Mouse (Mus musculus) stomach, embryonic 15.5 days (tissue): ENCODE data around the gene Slain2. TPM values are rescaled to one million over a fixed set of nuclear protein-coding genes. Genes with fewer than 3 reads are reported as not detected.
A peak's percentile ranks its signal among the peaks of the same experiment; 100 is the strongest.

Experiments
- ATAC-seq: fragments of 200-750 bp; cut with Nextera tagmentation; 2 replicates; pipeline ENCODE4 v1.8.0; 2017; ENCODE audit warnings: low read depth, moderate number of reproducible peaks, moderate TSS enrichment; ENCODE audit not compliant: insufficient read depth, low FRiP score
- H3K27ac ChIP-seq: fragments of 300-500 bp; sonication (generic); 2 replicates; pipeline ENCODE4 v1.5.1; 2015; ENCODE audit warnings: mild to moderate bottlenecking, inconsistent platforms
- H3K27me3 ChIP-seq: fragments of 300-500 bp; sonication (generic); replicated peaks from 2 replicates; pipeline ENCODE4 v1.6.1; 2015; ENCODE audit warnings: inconsistent platforms
- H3K36me3 ChIP-seq: fragments of 300-500 bp; sonication (generic); 2 replicates; pipeline ENCODE4 v1.6.1; 2015; ENCODE audit warnings: inconsistent platforms
- H3K4me1 ChIP-seq: fragments of 300-500 bp; sonication (generic); 2 replicates; pipeline ENCODE4 v1.6.1; 2015; ENCODE audit warnings: inconsistent platforms
- H3K4me2 ChIP-seq: fragments of 300-500 bp; sonication (generic); 2 replicates; pipeline ENCODE4 v1.6.1; 2015; ENCODE audit warnings: mild to moderate bottlenecking, inconsistent platforms
- H3K4me3 ChIP-seq: fragments of 300-500 bp; sonication (generic); replicated peaks from 2 replicates; pipeline ENCODE4 v1.5.1; 2015; ENCODE audit warnings: inconsistent platforms
- H3K9ac ChIP-seq: fragments of 300-500 bp; sonication (generic); 2 replicates; pipeline ENCODE4 v1.6.1; 2015; ENCODE audit warnings: inconsistent platforms
- H3K9me3 ChIP-seq: fragments of 300-500 bp; sonication (generic); 2 replicates; pipeline ENCODE4 v1.6.1; 2016; ENCODE audit warnings: inconsistent platforms
- WGBS: fragments of 180-500 bp; shearing (Covaris S2); methylation state at CpG from one replicate; pipeline ENCODE4 v1.1.7; 2015; 5-methylcytosine and 5-hydroxymethylcytosine counted together
- polyA plus RNA-seq: library from polyadenylated mRNA; unstranded; fragments of >200 nt; fragmentation: Nextera tagmentation; extraction: Ambion mirVana; gene quantifications from 2 replicates; pipeline ENCODE4 v1.2.1, GENCODE M21; 2015

The Slain2 gene
- polyA plus RNA-seq, 1 experiment from 2014 or later = 15.2 TPM

DNA sequence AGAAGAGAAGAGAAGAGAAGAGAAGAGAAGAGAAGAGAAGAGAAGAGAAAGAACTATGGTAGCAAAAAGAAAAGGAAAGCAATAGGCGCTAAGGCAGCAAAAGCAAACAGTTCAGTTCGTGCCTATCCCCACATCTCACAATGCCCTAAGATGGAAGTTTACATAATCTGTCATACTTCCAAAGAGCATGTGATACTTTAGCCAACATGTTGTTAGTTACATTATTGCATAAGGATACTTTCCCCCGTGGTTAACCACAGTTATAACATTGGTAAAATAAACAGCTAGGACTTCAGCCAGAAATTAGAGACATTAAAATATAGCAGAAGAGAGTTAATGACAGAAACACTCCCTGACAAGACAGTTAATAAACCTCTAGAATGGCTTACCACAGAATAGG is 30.4 kb upstream of the Slain2 start:
- Histone ChIP-seq H3K4me3 (no peak overlapping the region), H3K36me3 (no peaks in the 10 kb centered on the region), H3K27ac (no peak overlapping the region), H3K27me3 (no peaks in the 10 kb centered on the region), H3K9me3 (no peaks in the 10 kb centered on the region), H3K9ac (no peak overlapping the region), H3K4me1 (no peaks in the 10 kb centered on the region), H3K4me2 (no peak overlapping the region)
- no peak for ATAC-seq
- 52% methylated on average over 3 of the region's 3 CpGs for WGBS

DNA sequence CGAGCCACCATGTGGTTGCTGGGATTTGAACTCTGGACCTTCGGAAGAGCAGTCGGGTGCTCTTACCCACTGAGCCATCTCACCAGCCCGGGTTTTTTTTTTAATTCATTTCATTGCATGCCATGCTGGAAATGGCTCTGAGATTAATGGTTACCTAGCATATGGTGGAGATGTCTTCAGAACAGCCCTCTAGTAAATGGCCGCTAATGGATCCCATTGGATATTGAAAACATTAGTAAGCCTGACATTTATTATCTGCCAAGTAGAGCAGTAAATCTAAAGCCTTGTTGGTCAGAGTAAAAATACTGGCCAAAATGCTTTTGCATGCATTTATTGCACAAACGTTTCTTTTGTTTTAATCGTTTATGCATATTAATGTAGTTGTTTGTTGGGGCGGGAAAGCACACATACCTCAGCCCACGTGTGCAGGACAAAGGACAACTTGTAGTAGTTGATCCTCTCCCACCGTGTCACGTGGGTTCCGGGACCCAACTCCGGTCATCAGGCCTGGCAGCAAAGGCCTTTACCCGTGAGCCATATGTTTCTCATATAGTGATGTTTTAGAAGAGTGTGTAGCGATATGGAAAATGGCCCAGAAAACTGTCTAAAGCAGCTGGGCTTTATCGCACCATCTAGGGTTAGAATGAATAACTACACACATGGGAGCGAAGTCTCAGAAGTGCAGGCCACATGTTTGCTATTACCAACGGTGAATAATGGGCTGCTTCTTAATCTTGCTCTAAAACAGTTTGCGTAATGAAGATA is 27.5 kb upstream of the Slain2 start:
- Histone ChIP-seq H3K4me3 (no peak overlapping the region), H3K36me3 (no peaks in the 10 kb centered on the region), H3K27ac (0 out of 2 replicates have a peak overlapping the region, but pooled peaks have one; percentile 26), H3K9me3 (no peaks in the 10 kb centered on the region), H3K27me3 (no peaks in the 10 kb centered on the region), H3K4me2 (no peak overlapping the region), H3K9ac (no peak overlapping the region), H3K4me1 (no peaks in the 10 kb centered on the region)
- ATAC-seq = no peak
- 59% methylated on average over 19 of the region's 19 CpGs for WGBS

DNA sequence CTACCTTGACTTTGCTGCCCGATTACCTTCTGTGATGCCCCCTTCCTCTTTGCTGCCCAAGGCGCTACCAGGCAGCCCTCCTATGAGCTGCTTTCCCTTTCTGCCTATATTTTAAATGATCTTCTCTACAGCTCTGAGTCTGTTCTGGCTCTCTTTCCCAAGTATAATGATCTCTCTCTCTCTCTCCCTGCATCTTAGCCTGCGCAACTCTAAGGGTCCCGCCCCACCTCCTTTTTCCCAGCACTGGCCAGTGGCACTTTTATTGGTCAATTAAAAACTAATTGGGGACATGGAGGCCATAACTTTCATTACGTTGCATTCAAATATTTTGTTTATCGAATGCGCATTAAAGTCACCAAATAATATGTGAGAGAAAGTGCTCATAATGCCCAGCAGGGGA is 25.8 kb upstream of the Slain2 start:
- no peak overlapping the region for H3K27ac ChIP-seq
- no peak for ATAC-seq
- H3K4me1 ChIP-seq = no peaks in the 10 kb centered on the region
- no peaks in the 10 kb centered on the region for H3K27me3 ChIP-seq
- H3K9ac ChIP-seq = no peak overlapping the region
- H3K4me3 ChIP-seq = no peak overlapping the region
- H3K36me3 ChIP-seq = no peaks in the 10 kb centered on the region
- H3K9me3 ChIP-seq = no peaks in the 10 kb centered on the region
- WGBS = 88% methylated on average over 7 of the region's 7 CpGs
- no peak overlapping the region for H3K4me2 ChIP-seq

DNA sequence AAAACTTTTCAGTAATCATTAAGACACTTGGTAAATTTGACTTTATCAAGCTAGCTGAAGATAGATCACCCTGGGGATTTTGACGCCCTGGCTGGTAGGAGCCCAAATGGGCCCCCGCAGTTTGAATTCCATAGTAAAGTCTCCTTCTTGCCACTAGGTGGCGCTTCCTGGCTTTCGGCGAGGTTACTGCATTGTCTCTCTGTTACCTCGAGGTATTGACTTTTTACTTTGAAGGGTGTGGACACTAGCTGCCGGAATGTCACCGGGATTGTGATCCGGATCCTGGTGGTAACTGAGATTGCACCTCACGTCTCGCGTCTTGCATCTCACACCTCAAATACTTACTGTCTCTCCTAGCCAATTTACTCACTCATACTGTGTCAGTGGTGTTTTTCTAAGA is 22.6 kb upstream of the Slain2 start:
- Histone ChIP-seq H3K4me2 (no peak overlapping the region), H3K4me3 (no peak overlapping the region), H3K4me1 (no peaks in the 10 kb centered on the region), H3K27ac (no peak overlapping the region), H3K27me3 (no peaks in the 10 kb centered on the region), H3K9me3 (no peaks in the 10 kb centered on the region), H3K9ac (no peak overlapping the region), H3K36me3 (no peaks in the 10 kb centered on the region)
- WGBS = 3% methylated on average over 12 of the region's 12 CpGs
- no peak for ATAC-seq

DNA sequence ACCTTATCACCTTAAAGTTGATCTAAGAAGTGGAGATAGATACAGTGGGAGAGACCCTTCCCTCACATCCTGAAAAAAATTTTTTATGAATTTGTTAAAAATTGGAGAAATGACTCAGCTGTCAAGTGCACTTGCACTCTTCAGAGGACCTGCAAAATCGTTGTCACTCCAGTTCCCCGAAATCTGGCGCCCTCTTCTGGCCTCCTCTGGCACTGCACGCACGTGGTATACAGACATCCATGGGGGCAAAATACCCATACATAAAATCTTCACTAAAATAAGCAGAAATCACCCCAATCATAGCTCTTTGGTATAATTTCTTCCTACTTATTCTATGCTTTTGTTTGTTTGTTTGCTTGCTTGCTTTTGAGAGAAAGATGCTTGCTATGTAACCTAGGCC is 20.1 kb upstream of the Slain2 start:
- WGBS = 64% methylated on average over 5 of the region's 5 CpGs
- H3K36me3 ChIP-seq = no peaks in the 10 kb centered on the region
- H3K4me3 ChIP-seq = no peak overlapping the region
- no peak overlapping the region for H3K27ac ChIP-seq
- H3K9me3 ChIP-seq = no peaks in the 10 kb centered on the region
- H3K27me3 ChIP-seq = no peaks in the 10 kb centered on the region
- no peak overlapping the region for H3K9ac ChIP-seq
- no peaks in the 10 kb centered on the region for H3K4me1 ChIP-seq
- no peak for ATAC-seq
- H3K4me2 ChIP-seq = no peak overlapping the region

DNA sequence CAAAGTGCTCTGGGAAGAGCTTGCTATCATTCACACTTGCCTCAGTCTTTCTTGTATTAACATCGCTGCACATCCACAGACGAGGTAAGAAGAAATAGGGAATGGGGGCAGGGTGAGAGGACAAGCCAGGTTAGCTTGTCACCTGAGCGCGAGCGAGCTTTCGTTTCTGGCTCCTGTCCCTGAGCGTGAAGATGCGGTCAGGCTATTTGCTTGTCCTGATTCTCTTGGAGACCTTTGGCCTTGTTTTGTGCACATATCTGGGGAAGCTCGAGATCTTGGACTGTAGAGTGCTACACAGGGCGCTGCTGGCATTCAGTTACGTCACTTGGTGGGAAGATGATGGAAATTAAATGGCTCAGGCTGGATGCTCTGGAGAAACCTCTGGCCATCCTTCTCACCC is 18.8 kb upstream of the Slain2 start:
- H3K27me3 ChIP-seq = no peaks in the 10 kb centered on the region
- no peak overlapping the region for H3K27ac ChIP-seq
- no peaks in the 10 kb centered on the region for H3K4me1 ChIP-seq
- H3K4me3 ChIP-seq = no peak overlapping the region
- 86% methylated on average over 11 of the region's 11 CpGs for WGBS
- H3K4me2 ChIP-seq = no peak overlapping the region
- H3K9me3 ChIP-seq = no peaks in the 10 kb centered on the region
- ATAC-seq = no peak
- H3K9ac ChIP-seq = no peak overlapping the region
- no peaks in the 10 kb centered on the region for H3K36me3 ChIP-seq

GRCm38 (mm10) chr5:72896478-72897279 is 17.4 kb upstream of the Slain2 start:
- no peaks in the 10 kb centered on the region for H3K27me3 ChIP-seq
- no peak overlapping the region for H3K9ac ChIP-seq
- no peak for ATAC-seq
- no peaks in the 10 kb centered on the region for H3K9me3 ChIP-seq
- WGBS = 63% methylated on average over 18 of the region's 18 CpGs
- H3K4me2 ChIP-seq = no peak overlapping the region
- H3K4me1 ChIP-seq = no peaks in the 10 kb centered on the region
- H3K27ac ChIP-seq = no peak overlapping the region
- no peak overlapping the region for H3K4me3 ChIP-seq
- H3K36me3 ChIP-seq = no peaks in the 10 kb centered on the region

DNA sequence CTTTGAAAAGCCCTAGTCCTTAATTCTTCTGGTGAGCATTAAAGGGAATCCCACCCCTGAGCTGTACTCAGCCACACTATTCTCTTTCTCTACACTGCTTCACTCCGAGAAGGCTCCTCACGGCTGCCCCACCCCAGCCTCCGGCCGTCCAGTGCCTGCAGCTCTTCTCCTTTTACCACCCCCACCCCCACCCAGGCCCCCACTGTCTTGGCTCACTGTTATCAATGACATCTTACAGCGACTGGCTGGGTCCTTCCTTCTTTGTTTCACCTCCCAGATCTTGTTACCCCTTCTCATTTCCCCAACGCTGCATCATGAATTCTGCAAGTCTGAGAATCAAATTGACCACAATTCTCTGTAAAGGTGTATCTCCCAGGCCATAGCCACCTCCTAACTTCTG is 16.1 kb upstream of the Slain2 start:
- WGBS = 56% methylated on average over 6 of the region's 6 CpGs
- Histone ChIP-seq H3K36me3 (no peaks in the 10 kb centered on the region), H3K4me3 (no peak overlapping the region), H3K9ac (no peak overlapping the region), H3K4me2 (no peak overlapping the region), H3K9me3 (no peaks in the 10 kb centered on the region), H3K4me1 (no peaks in the 10 kb centered on the region), H3K27me3 (no peaks in the 10 kb centered on the region), H3K27ac (no peak overlapping the region)
- ATAC-seq = no peak

GRCm38 (mm10) chr5:72899255-72899654 is 14.8 kb upstream of the Slain2 start:
- ATAC-seq = no peak
- 77% methylated on average over 8 of the region's 8 CpGs for WGBS
- H3K27ac ChIP-seq = no peak overlapping the region
- H3K9me3 ChIP-seq = no peaks in the 10 kb centered on the region
- H3K27me3 ChIP-seq = no peaks in the 10 kb centered on the region
- no peaks in the 10 kb centered on the region for H3K4me1 ChIP-seq
- no peak overlapping the region for H3K4me2 ChIP-seq
- no peaks in the 10 kb centered on the region for H3K36me3 ChIP-seq
- H3K9ac ChIP-seq = no peak overlapping the region
- no peak overlapping the region for H3K4me3 ChIP-seq

DNA sequence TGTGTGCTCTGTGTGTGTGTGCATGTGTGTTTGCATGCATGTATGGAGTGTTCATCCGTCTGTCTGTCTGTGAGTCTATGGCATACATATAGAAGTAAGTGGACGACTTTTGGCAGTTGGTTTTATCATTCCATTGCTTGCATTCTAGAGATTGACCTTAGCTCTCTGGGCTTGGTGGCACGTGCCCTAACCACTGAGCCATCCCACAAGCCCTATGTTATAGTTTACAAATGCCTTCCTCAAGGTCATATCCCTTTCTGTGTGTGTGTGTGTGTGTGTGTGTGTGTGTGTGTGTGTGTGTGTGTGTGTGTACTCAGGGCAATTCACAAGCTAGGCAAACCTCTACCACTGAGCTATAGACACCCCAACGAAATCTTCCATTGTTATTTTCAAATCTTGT is 12.2 kb upstream of the Slain2 start:
- Histone ChIP-seq H3K9me3 (no peaks in the 10 kb centered on the region), H3K27ac (no peak overlapping the region), H3K27me3 (no peaks in the 10 kb centered on the region), H3K4me3 (no peak overlapping the region), H3K4me2 (no peak overlapping the region), H3K36me3 (no peaks in the 10 kb centered on the region), H3K9ac (no peak overlapping the region), H3K4me1 (no peaks in the 10 kb centered on the region)
- 77% methylated on average over 4 of the region's 4 CpGs for WGBS
- no peak for ATAC-seq

GRCm38 (mm10) chr5:72902312-72902711 is 11.8 kb upstream of the Slain2 start:
- Histone ChIP-seq H3K9me3 (no peaks in the 10 kb centered on the region), H3K4me3 (no peak overlapping the region), H3K4me1 (no peaks in the 10 kb centered on the region), H3K9ac (no peak overlapping the region), H3K36me3 (no peaks in the 10 kb centered on the region), H3K27ac (no peak overlapping the region), H3K4me2 (no peak overlapping the region), H3K27me3 (no peaks in the 10 kb centered on the region)
- WGBS = 77% methylated on average over 3 of the region's 3 CpGs
- no peak for ATAC-seq

DNA sequence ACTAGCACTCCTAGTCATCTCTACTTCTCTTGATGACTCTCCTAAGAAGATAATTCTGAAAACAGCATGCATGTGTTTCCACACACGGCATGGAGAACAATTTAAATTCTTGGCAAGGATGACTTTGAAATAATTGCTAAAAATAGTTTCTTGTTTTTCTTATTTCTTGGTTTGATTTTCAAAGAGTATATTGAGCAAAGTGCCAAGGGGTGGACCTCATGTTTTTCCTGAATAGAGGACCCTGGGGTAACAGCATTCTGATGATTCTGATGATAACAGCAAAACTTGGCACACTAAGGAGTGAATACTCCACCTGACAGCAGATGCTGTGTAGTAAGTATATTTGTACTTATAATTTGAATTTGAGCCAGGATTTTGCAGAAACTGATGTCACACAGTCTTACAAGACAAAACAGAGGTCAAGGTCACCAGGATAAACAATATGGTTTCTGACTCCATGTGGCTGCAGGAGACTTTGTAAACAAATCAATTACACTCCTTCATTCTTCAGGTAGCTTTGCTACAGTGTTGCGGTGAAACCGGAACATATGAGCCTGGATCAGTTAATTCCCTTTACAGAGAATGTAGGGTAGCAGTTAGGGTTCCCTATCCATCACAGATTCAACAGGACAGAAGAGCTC is 11.1 kb upstream of the Slain2 start:
- WGBS = 73% methylated on average over 3 of the region's 3 CpGs
- H3K9ac ChIP-seq = no peak overlapping the region
- no peak overlapping the region for H3K4me3 ChIP-seq
- no peak overlapping the region for H3K4me2 ChIP-seq
- no peak overlapping the region for H3K27ac ChIP-seq
- H3K4me1 ChIP-seq = no peaks in the 10 kb centered on the region
- no peaks in the 10 kb centered on the region for H3K36me3 ChIP-seq
- H3K9me3 ChIP-seq = no peaks in the 10 kb centered on the region
- ATAC-seq = no peak
- H3K27me3 ChIP-seq = no peaks in the 10 kb centered on the region
